Mouse (Mus musculus): ENCODE measurements at regions not wholly inside any gene's neighbourhood (a gene's known extent, or its start where the extent isn't known, plus 50 kb on each side); places are given as distances from the start of the nearest gene placed in this dataset.

GRCm38 (mm10) chr2:115101501-115101900 lies 446.7 kb upstream of the Dph6 start:
- DNase-seq (ENCODE audit: low spot score): no peak

GRCm38 (mm10) chr2:115119429-115120205 lies 461.9 kb upstream of the BC052040 start:
- no peak for DNase-seq (ENCODE audit: low spot score)

- DNase-seq (ENCODE audit: low spot score): no peak
Measured at GRCm38 (mm10) chr2:115120206-115120503, 461.4 kb upstream of the BC052040 start.

GRCm38 (mm10) chr2:115126625-115127369 lies 454.7 kb upstream of the BC052040 start:
- DNase-seq (ENCODE audit: low spot score): no peak

GRCm38 (mm10) chr2:115131746-115132145 lies 449.8 kb upstream of the BC052040 start:
- no peak for DNase-seq (ENCODE audit: low spot score)

GRCm38 (mm10) chr2:115132165-115132592 lies 449.3 kb upstream of the BC052040 start:
- DNase-seq (ENCODE audit: low spot score): no peak

- no peak for DNase-seq (ENCODE audit: low spot score)
Measured at GRCm38 (mm10) chr2:115141416-115141815, 440.1 kb upstream of the BC052040 start.

GRCm38 (mm10) chr2:115172111-115172510 lies 409.4 kb upstream of the BC052040 start:
- no peak for DNase-seq (ENCODE audit: low spot score)

GRCm38 (mm10) chr2:115177076-115177475 lies 404.4 kb upstream of the BC052040 start:
- no peak for DNase-seq (ENCODE audit: low spot score)

GRCm38 (mm10) chr2:115177896-115178295 lies 403.6 kb upstream of the BC052040 start:
- DNase-seq (ENCODE audit: low spot score): no peak

- DNase-seq (ENCODE audit: low spot score): no peak
Measured at GRCm38 (mm10) chr2:115211191-115211590, 370.3 kb upstream of the BC052040 start.

GRCm38 (mm10) chr2:115213181-115213970 lies 368.1 kb upstream of the BC052040 start:
- DNase-seq (ENCODE audit: low spot score): no peak

GRCm38 (mm10) chr2:115214292-115214691 lies 367.2 kb upstream of the BC052040 start:
- no peak for DNase-seq (ENCODE audit: low spot score)

- no peak for DNase-seq (ENCODE audit: low spot score)
Measured at GRCm38 (mm10) chr2:115230041-115230440, 351.5 kb upstream of the BC052040 start.

GRCm38 (mm10) chr2:115247673-115248072 lies 333.8 kb upstream of the BC052040 start:
- no peak for DNase-seq (ENCODE audit: low spot score)

- no peak for DNase-seq (ENCODE audit: low spot score)
Measured at GRCm38 (mm10) chr2:115250019-115250807, 331.3 kb upstream of the BC052040 start.

- DNase-seq (ENCODE audit: low spot score): no peak
Measured at GRCm38 (mm10) chr2:115257391-115257790, 324.1 kb upstream of the BC052040 start.

GRCm38 (mm10) chr2:115268247-115268646 lies 313.3 kb upstream of the BC052040 start:
- no peak for DNase-seq (ENCODE audit: low spot score)

- DNase-seq (ENCODE audit: low spot score): no peak
Measured at GRCm38 (mm10) chr2:115277421-115277820, 304.1 kb upstream of the BC052040 start.

GRCm38 (mm10) chr2:115293020-115293419 lies 288.5 kb upstream of the BC052040 start:
- no peak for DNase-seq (ENCODE audit: low spot score)

- no peak for DNase-seq (ENCODE audit: low spot score)
Measured at GRCm38 (mm10) chr2:115297463-115297862, 284.1 kb upstream of the BC052040 start.
